Mouse (Mus musculus) hindbrain, embryonic 13.5 days (tissue): ENCODE results near the gene Nit1. TPM values are rescaled to one million over a fixed set of nuclear protein-coding genes. Genes with fewer than 3 reads are reported as not detected.

ENCODE experiments used
- ATAC-seq: fragments of 200-750 bp; cut with Nextera tagmentation; 2 replicates; pipeline ENCODE4 v1.8.0; 2017; ENCODE audit warnings: moderate TSS enrichment; ENCODE audit not compliant: low FRiP score
- H3K27ac ChIP-seq: fragments of 300-500 bp; sonication (generic); 2 replicates; pipeline ENCODE4 v1.5.1; 2015; ENCODE audit warnings: inconsistent platforms, mild to moderate bottlenecking, moderate library complexity
- H3K27me3 ChIP-seq: fragments of 300-500 bp; sonication (generic); 2 replicates; pipeline ENCODE4 v1.6.1; 2015; ENCODE audit warnings: mild to moderate bottlenecking, inconsistent platforms
- H3K36me3 ChIP-seq: fragments of 300-500 bp; sonication (generic); 2 replicates; pipeline ENCODE4 v1.6.1; 2015; ENCODE audit warnings: mild to moderate bottlenecking, inconsistent platforms
- H3K4me1 ChIP-seq: fragments of 300-500 bp; sonication (generic); replicated peaks from 2 replicates; pipeline ENCODE4 v1.6.1; 2015; ENCODE audit warnings: inconsistent platforms
- H3K4me2 ChIP-seq: fragments of 300-500 bp; sonication (generic); 2 replicates; pipeline ENCODE4 v1.6.1; 2015; ENCODE audit warnings: inconsistent platforms, mild to moderate bottlenecking, moderate library complexity
- H3K4me3 ChIP-seq: fragments of 300-500 bp; sonication (generic); 2 replicates; pipeline ENCODE4 v1.5.1; 2015; ENCODE audit warnings: mild to moderate bottlenecking, inconsistent platforms
- H3K9ac ChIP-seq: fragments of 300-500 bp; sonication (generic); 2 replicates; pipeline ENCODE4 v1.6.1; 2015; ENCODE audit warnings: mild to moderate bottlenecking, inconsistent platforms
- H3K9me3 ChIP-seq: fragments of 300-500 bp; sonication (generic); 2 replicates; pipeline ENCODE4 v1.6.1; 2016; ENCODE audit warnings: inconsistent platforms
- WGBS: fragments of 180-500 bp; shearing (Covaris S2); methylation state at CpG from one replicate; pipeline ENCODE4 v1.1.7; 2015; 5-methylcytosine and 5-hydroxymethylcytosine counted together
- polyA plus RNA-seq: library from polyadenylated mRNA; unstranded; fragments of >200 nt; fragmentation: Nextera tagmentation; extraction: Ambion mirVana; gene quantifications from 2 replicates; pipeline ENCODE4 v1.2.1, GENCODE M21; 2015

Nit1 gene
- 54.8 and 59.7 TPM in 2 replicates for polyA plus RNA-seq

DNA sequence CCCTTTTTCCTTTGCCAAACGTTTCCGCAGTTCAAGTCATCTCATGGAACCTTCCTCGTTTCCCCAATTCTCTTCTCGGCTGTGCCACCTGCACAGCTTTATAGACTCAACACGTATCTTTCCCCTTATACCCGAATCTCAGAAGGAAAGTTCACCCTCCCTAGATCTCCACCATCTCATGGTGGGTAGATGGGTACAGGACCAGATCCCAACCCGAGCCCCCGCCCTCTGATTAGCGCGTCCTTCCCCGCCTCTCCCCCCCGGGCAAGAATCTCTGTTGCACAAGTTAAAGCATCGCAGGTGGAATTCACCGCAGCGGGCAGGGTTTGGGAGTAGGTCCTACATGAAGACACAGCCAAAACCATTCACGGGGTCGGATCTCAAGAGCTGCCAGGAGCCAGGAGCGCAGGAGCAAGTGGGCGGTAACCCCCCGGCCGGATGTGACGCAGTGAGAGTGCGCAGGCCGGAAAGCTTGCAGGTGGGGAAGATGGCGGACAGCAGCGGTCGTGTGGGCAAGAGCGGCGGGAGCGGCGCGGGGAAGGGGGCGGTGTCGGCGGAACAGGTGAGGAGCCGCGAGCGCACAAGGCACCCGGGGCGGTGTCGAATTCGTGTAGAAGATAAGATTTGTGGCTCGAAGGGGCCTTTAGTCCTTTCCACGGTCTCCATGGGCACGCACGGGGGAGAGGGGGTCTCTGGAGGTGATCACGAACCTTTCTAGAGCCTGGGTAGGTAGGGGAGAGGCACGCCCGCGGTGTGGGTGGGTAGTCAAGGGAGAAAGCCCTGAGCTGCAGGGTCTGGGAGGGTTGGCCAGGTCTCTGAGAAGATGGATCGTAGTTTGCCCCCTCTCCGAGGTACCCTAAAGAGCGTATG lies at the start of gene Nit1, which contains the start of gene Pfdn2:
Gene Nit1 (minus strand): TSS at position 422 of the 870 bp plus-strand sequence.
Gene Pfdn2 (plus strand): TSS at position 446 of the 870 bp plus-strand sequence.
- Histone ChIP-seq H3K9ac (peak within 1 kb of the TSS; percentile 83), H3K27me3 (no peaks in the 10 kb centered on the region), H3K4me2 (peak within 1 kb of the TSS; percentile 92), H3K4me3 (peak within 1 kb of the TSS; percentile 93), H3K36me3 (peaks cover 33% of the 10 kb centered on the region), H3K9me3 (peaks cover 5% of the 10 kb centered on the region; the same call in 1 of the 2 replicates), H3K27ac (peak within 1 kb of the TSS; percentile 87), H3K4me1 (peaks cover 44% of the 10 kb centered on the region)
- peak; percentile 94 for ATAC-seq
- WGBS: 1% methylated on average over 53 of the region's 53 CpGs

DNA sequence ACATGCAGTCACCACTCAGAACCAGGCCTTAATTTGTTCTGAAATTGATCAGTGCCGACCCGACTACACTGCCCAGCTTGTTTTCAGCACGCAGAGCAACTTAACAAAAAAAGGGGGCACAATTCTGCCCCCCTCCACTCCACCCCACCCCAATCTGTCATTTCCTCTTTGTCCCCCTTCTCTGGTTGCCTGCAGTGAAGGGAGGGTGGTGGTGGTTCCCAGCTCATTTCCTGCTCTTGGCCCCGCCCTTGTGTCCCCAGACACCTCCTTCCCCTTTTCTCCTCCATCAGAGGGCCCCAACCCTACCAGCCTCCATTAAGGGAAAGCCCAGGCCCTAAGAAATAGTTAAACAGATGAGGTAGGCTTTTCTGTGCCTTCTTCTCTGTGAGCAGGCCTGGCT lies 44.7 kb upstream of the Nit1 start:
- WGBS: 77% methylated on average over 4 of the region's 4 CpGs
- Histone ChIP-seq H3K9me3 (no peaks in the 10 kb centered on the region), H3K4me1 (peaks cover 3% of the 10 kb centered on the region), H3K36me3 (no peaks in the 10 kb centered on the region), H3K27ac (no peak overlapping the region), H3K9ac (no peak overlapping the region), H3K4me3 (no peak overlapping the region), H3K4me2 (no peak overlapping the region), H3K27me3 (0 out of 2 replicates have a peak, but pooled peaks cover 6% of the 10 kb centered on the region)
- ATAC-seq: no peak

DNA sequence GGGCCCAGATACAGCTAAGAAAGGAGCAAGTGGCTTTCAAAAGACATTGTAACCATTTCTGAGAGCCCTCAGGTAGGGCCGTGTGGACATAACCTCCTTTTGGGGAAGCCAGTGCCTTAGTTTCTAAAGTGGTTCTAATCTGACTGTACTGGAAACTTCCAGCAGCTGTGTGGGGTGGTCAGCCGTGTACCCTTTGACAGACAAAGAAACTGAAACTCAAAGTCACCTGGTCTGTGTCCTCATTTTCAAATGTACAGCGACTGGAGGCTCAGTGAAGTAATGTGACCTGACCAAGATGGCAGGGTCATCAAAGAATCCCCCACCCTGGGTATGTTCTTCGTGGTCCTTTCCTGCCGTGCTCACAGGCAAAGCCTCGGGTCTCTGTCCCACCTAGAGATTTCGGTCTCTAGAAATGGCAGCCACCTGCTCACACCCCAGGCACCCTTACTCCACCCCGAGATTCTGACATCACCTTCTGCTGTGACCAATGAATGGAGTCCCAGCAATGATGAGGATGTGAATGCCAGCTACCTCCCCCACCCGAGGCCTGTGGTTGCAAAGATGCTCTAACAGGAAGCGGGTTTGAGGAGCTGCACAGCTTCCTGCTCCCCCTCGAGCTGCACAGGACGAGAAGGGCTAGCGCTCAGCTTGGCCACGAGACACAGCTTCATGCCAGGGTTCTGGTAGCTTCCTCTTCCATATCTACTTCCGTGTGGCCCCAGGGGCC lies 43.1 kb upstream of the Nit1 start, which contains the start of gene Arhgap30:
Gene Arhgap30 (plus strand): TSS at position 579 of the 727 bp plus-strand sequence.
- 80% methylated on average over 15 of the region's 15 CpGs for WGBS
- no peaks in the 10 kb centered on the region for H3K9me3 ChIP-seq
- peaks cover 3% of the 10 kb centered on the region for H3K4me1 ChIP-seq
- no peaks in the 10 kb centered on the region for H3K36me3 ChIP-seq
- no peaks in the 10 kb centered on the region for H3K27me3 ChIP-seq
- no peak within 1 kb of the TSS for H3K4me3 ChIP-seq
- no peak within 1 kb of the TSS for H3K4me2 ChIP-seq
- no peak within 1 kb of the TSS for H3K27ac ChIP-seq
- ATAC-seq: no peak
- no peak within 1 kb of the TSS for H3K9ac ChIP-seq

DNA sequence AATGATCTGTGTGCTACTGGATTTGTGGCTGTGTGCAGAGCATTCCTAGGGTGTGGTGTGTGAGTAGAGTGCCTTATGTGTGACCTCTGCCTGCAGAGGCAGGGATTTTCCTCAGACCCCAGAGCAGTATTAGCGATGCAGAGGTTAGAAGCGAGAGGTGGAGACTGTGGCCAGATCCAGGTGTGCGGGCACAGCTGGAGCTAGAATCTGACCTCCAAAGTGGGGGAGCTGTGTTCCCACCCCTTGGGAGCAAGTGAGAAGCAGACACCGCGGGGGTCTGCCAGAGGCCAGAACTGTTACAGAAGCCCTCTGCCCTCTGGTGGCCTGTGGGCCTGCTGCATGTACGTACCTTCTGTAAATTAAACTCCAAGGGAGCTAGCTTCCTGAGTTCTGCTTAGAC lies 41.7 kb upstream of the Nit1 start:
- 21% methylated on average over 6 of the region's 6 CpGs for WGBS
- Histone ChIP-seq H3K36me3 (no peaks in the 10 kb centered on the region), H3K9me3 (no peaks in the 10 kb centered on the region), H3K27me3 (no peaks in the 10 kb centered on the region), H3K4me2 (no peak overlapping the region), H3K4me3 (no peak overlapping the region), H3K9ac (peak overlapping the region; percentile 49; the same call in 1 of the 2 replicates), H3K4me1 (peaks cover 3% of the 10 kb centered on the region), H3K27ac (no peak overlapping the region)
- ATAC-seq: no peak

DNA sequence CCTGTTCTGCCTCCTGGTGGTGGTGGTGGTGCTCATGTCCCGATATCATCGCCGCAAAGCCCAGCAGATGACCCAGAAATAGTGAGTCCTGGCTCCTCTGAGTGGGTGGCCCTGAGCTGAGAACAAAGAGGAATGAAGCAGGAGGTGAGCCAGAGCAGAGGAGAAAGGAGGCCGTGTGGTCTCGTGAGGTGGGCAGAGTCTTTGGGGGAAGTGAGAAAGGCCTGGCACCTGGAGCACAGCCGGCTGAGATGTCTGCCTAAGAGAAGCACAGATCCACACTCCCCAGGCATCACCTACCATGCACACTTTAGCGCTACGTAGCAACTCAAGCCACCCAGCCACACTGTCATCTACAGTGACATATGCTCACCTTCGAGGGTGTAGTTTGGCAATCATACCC lies 39.7 kb upstream of the Nit1 start:
- Histone ChIP-seq H3K9ac (no peak overlapping the region), H3K9me3 (no peaks in the 10 kb centered on the region), H3K27ac (no peak overlapping the region), H3K27me3 (peaks cover 7% of the 10 kb centered on the region; the same call in 1 of the 2 replicates), H3K36me3 (no peaks in the 10 kb centered on the region), H3K4me2 (no peak overlapping the region), H3K4me3 (no peak overlapping the region), H3K4me1 (peaks cover 8% of the 10 kb centered on the region)
- WGBS: 64% methylated on average over 9 of the region's 9 CpGs
- no peak for ATAC-seq

DNA sequence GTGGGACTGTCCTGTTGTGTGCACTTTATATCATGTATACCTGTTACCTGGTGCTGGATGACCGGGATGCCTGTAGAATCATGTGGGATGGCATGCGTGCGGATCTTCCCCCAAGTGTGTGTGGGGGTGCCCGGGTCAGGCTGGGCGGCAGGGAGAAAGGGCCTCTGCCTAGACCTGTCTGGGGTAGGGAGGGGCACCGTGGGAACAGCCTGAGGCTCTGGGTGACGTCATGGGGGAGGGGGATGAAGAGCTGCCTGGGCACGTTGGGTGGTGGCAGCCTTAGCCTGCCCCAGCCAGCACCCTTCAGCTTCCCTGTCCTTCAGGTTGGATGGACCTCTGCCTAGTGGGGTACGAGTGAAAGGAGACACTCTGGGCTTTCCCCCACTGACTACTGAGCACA lies 38.9 kb upstream of the Nit1 start:
- Histone ChIP-seq H3K4me1 (peaks cover 15% of the 10 kb centered on the region), H3K27ac (no peak overlapping the region), H3K4me3 (no peak overlapping the region), H3K36me3 (no peaks in the 10 kb centered on the region), H3K4me2 (no peak overlapping the region), H3K27me3 (peaks cover 13% of the 10 kb centered on the region; the same call in 1 of the 2 replicates), H3K9ac (no peak overlapping the region), H3K9me3 (no peaks in the 10 kb centered on the region)
- ATAC-seq: no peak
- 75% methylated on average over 9 of the region's 9 CpGs for WGBS

DNA sequence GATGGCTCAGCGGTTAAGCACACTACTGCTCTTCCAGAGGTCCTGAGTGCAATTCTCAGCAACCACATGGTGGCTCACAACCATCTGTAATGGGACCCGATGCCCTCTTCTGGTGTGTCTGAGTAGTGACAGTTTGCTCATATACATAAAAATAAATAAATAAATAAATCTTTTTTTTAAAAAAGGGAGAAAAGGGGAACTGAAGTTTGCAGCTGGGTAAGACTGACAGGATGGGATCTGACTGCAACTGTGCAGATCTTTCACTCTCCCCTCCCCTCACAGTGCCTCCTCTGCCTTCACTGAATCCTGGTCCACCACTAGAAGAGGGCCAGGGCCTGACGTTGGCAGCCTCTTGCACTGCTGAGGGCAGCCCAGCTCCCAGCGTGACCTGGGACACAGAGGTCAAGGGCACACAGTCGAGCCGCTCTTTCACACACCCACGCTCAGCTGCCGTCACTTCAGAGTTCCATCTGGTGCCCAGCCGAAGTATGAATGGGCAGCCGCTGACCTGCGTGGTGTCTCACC lies 36.7 kb upstream of the Nit1 start:
- no peak for ATAC-seq
- H3K4me3 ChIP-seq: no peak overlapping the region
- no peak overlapping the region for H3K9ac ChIP-seq
- H3K4me1 ChIP-seq: peaks cover 13% of the 10 kb centered on the region
- H3K9me3 ChIP-seq: no peaks in the 10 kb centered on the region
- H3K4me2 ChIP-seq: no peak overlapping the region
- H3K36me3 ChIP-seq: no peaks in the 10 kb centered on the region
- peaks cover 15% of the 10 kb centered on the region; the same call in 1 of the 2 replicates for H3K27me3 ChIP-seq
- WGBS: 79% methylated on average over 11 of the region's 11 CpGs
- no peak overlapping the region for H3K27ac ChIP-seq

DNA sequence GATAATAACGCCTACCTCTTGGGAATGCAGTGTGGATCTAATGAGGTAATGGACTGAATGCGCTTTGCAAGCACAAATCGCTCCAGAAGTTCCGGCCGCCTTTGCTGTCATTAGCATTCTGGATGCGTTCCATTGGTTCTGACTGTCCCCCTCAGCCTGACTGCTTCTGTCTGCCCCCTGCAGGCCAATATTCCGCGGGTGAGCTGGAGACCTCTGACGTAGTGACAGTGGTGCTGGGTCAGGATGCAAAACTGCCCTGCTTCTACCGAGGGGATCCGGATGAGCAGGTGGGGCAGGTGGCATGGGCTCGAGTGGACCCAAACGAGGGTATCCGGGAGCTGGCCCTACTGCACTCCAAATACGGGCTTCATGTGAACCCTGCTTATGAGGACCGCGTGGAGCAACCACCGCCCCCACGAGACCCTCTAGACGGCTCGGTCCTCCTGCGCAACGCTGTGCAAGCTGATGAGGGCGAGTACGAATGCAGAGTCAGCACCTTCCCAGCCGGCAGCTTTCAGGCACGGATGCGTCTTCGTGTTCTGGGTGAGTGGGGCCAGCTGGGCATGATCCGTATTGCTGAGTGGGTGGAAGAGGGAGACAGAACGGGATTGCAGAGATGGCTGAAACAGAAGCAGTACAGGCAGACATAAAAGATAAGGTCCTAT lies 34.6 kb upstream of the Nit1 start:
- peak overlapping the region; percentile 56 for H3K4me2 ChIP-seq
- H3K9me3 ChIP-seq: no peaks in the 10 kb centered on the region
- H3K4me1 ChIP-seq: peaks cover 12% of the 10 kb centered on the region
- peaks cover 15% of the 10 kb centered on the region; the same call in 1 of the 2 replicates for H3K27me3 ChIP-seq
- H3K9ac ChIP-seq: peak overlapping the region; percentile 43; the same call in 1 of the 2 replicates
- no peaks in the 10 kb centered on the region for H3K36me3 ChIP-seq
- H3K27ac ChIP-seq: peak overlapping the region; percentile 31; the same call in 1 of the 2 replicates
- ATAC-seq: peak; percentile 76
- 1% methylated on average over 31 of the region's 31 CpGs for WGBS
- peak overlapping the region; percentile 30 for H3K4me3 ChIP-seq

DNA sequence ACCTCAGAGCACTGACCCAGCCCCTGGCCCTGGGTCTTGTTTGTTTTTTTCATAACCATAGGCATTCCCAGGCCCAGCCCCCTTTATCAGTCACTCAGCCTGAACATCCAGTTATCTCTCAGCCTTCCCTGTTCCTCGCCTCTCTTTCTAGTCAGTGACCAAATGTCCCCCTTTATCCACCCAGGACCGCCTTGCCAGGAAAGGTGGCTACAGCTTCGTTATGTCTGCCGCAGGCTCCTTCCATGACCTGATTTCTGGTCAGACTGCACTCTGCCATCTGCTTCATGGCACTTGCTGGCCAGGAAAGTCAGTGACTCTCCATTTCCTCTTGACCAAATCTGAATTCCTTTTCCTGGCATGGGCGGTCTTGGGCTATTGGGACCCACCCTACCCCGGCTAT lies 32.9 kb upstream of the Nit1 start:
- Histone ChIP-seq H3K4me1 (peaks cover 12% of the 10 kb centered on the region), H3K36me3 (no peaks in the 10 kb centered on the region), H3K9me3 (no peaks in the 10 kb centered on the region), H3K4me3 (no peak overlapping the region), H3K9ac (no peak overlapping the region), H3K4me2 (no peak overlapping the region), H3K27me3 (peaks cover 21% of the 10 kb centered on the region; the same call in 1 of the 2 replicates), H3K27ac (no peak overlapping the region)
- WGBS: 90% methylated on average over 6 of the region's 6 CpGs
- no peak for ATAC-seq

DNA sequence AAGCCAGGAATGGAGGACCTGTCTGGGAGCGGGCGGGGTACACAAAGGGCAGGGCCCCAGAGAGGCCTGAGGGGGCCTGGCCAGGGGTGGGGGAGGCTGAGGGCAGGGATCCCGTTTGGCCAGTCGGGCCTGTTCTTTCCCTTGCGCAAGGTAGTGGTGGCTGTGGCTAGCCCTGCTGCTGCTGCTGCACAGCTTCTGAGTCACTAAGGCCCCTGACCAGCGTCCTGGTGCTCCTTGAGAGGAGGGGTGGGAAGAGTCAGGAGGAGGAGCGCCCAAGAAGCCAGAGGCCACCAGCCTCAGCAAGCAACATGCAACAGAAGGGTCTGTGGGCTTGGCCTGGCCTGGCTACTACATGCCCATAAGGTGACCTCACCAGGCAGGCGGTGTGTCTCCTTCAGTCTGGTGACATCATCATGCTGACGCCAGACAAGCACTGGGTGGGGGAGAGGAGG lies 30.2 kb upstream of the Nit1 start:
- Histone ChIP-seq H3K4me1 (peaks cover 12% of the 10 kb centered on the region), H3K4me2 (no peak overlapping the region), H3K27me3 (0 out of 2 replicates have a peak, but pooled peaks cover 27% of the 10 kb centered on the region), H3K9ac (no peak overlapping the region), H3K9me3 (no peaks in the 10 kb centered on the region), H3K4me3 (no peak overlapping the region), H3K27ac (no peak overlapping the region), H3K36me3 (no peaks in the 10 kb centered on the region)
- no peak for ATAC-seq
- WGBS: 58% methylated on average over 9 of the region's 9 CpGs

DNA sequence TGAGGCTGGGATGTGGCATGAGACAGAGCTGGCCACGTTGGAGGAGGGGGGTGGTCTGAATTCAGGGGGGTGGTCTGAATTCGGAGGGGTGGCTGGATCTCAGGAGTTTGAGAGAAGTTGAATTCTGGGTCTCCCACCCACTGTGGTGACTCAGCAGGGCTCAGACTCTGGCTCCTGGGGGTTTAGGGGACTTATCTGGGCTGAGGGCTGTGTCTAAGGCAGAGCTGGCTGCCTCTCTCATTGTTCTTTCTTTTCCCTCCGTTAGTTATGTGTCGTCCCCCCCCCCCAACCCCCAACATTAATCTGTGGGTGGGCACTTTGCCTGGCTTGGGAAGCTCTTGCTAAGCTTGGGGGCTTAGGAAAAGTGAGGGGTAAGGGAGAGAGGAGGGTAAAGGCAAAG lies 28.5 kb upstream of the Nit1 start:
- 6% methylated on average over 3 of the region's 4 CpGs for WGBS
- ATAC-seq: no peak

More for the DNA sequence above, 28.5 kb upstream of the Nit1 start:
- no peak overlapping the region for H3K4me2 ChIP-seq
- H3K27ac ChIP-seq: no peak overlapping the region
- H3K9ac ChIP-seq: no peak overlapping the region
- no peaks in the 10 kb centered on the region for H3K4me1 ChIP-seq
- peaks cover 24% of the 10 kb centered on the region; the same call in 1 of the 2 replicates for H3K27me3 ChIP-seq
- H3K9me3 ChIP-seq: no peaks in the 10 kb centered on the region
- no peaks in the 10 kb centered on the region for H3K36me3 ChIP-seq
- H3K4me3 ChIP-seq: no peak overlapping the region
